ENCODE assay signal across 8 mouse cellular contexts in the genomic region with DNA sequence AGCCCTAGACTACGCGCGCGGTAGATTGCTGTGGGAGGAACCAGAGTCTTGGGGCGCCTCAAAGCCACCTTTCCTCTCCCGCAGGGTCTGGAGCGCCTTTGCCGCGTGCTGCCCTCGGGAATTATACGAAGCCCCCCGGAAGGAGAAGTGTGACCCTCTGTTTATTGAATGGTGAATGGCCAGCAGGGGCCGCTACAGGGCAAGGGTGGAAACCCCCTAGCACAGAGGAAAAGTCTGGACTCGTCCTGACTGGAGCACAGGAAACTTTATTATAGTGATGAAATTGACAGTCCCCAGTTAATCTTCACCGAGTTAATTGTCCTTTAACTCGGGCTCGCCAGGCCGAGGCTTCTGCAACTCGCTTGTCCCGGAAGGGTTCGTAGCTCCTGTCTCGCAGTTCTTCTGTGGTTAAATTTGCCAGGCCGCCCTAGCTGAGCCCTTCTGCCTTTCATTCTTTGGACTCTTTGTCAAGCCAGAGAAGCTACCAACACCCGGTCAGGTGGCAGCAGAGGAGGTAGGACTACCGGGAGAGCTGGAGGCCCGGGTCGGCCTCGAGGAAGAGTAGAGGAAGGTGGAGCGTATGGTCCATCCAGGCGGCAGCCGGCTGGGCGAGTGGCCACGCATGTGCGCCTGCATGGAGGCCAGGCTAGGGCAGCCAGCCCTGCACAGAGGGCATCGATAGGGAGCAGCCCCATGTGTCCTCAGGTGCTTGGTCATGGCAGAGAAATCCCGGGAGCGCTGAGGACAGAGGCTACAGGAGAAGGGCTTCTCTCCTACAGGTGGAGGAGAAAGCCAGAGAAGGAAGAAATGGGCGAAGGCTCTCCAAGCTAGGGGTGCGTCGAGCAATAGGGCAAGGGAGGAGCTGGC. TPM values are rescaled to one million over a fixed set of nuclear protein-coding genes. Genes with fewer than 3 reads are reported as not detected.
DNase-seq lines count a peak whose midpoint lies in the region; ATAC-seq and TF ChIP-seq lines count a peak whose summit lies in the region.

No protein-coding gene starts in this region.

- TF ChIP-seq CTCF in Patski (IDR thresholded peaks at IDR 0.05): no peak

- peak; percentile 61 for DNase-seq in Patski (ENCODE audit: low read depth, low spot score)
- DNase-seq in cerebellum, postnatal 14 days: peak; percentile 92 to 96
- DNase-seq in frontal cortex, postnatal 10 days (ENCODE audit: low spot score in 2 of 2): peak; percentile 61 to 85
- peak; percentile 94 for DNase-seq in hindbrain, embryonic 11.5 days (ENCODE audit: low spot score)
- DNase-seq in layer of hippocampus, adult 9-11 months: peak; percentile 60
- DNase-seq in lung, postnatal 14 days: peak; percentile 92
- peak; percentile 56 for DNase-seq in retina, adult 2 months (ENCODE audit: low read depth, low spot score)
- peak; percentile 82 to 85 for DNase-seq in thymus, postnatal 36 days

- peak overlapping the region; percentile 45 for H3K27ac ChIP-seq in hindbrain, embryonic 11.5 days (ENCODE audit: low read depth, low read length)

- WGBS in hindbrain, embryonic 11.5 days: 31% methylated on average over 40 of the region's 40 CpGs

- H3K4me1 ChIP-seq in hindbrain, embryonic 11.5 days (replicated peaks; ENCODE audit: control insufficient read depth, insufficient read depth, low read length): peaks cover 5% of the 10 kb centered on the region

- in situ Hi-C loops in Patski (cut with MboI; ENCODE audit: low pct_unique_long_range_greater_than_20kb): no loop called here

- peak overlapping the region; percentile 94; the same call in 1 of the 2 replicates for H3K9ac ChIP-seq in hindbrain, embryonic 11.5 days (ENCODE audit: low read depth, low read length)

- CTCF ChIA-PET in Patski (lab: Charles Lee): interaction anchor here (1.0 to 6.9 kb wide), 7 partner anchors 9 to 34 kb away, joined by 3 to 65 read pairs (median 5); a partner anchor contains a TSS

- no peaks in the 10 kb centered on the region for H3K9me3 ChIP-seq in hindbrain, embryonic 11.5 days (ENCODE audit: control insufficient read depth, low read length)

- ATAC-seq in Patski: peak; percentile 69
- peak; percentile 73 for ATAC-seq in hindbrain, embryonic 11.5 days (ENCODE audit: low FRiP score)

- H3K27me3 ChIP-seq in Patski: no peaks in the 10 kb centered on the region
- no peaks in the 10 kb centered on the region for H3K27me3 ChIP-seq in hindbrain, embryonic 11.5 days (ENCODE audit: control insufficient read depth, insufficient read depth, low read length)

- peak overlapping the region; percentile 80 for H3K4me3 ChIP-seq in hindbrain, embryonic 11.5 days (ENCODE audit: low read depth, low read length)

- peak overlapping the region; percentile 60 for H3K4me2 ChIP-seq in hindbrain, embryonic 11.5 days (replicated peaks; ENCODE audit: low read depth, low read length)

- POLR2A ChIA-PET in Patski (lab: Charles Lee): interaction anchor here (0.6 to 2.9 kb wide), 3 partner anchors 25 to 62 kb away, joined by 3 to 10 read pairs (median 5); a partner anchor contains a TSS

- H3K36me3 ChIP-seq in hindbrain, embryonic 11.5 days (ENCODE audit: control insufficient read depth, insufficient read depth, low read length): no peaks in the 10 kb centered on the region; the same call in 1 of the 2 replicates

RNA-seq across cellular contexts. Expression of a gene that starts 1.1 kb away (rescaled TPM):
- 40.7 TPM for polyA plus RNA-seq in Patski (2021)
- polyA plus RNA-seq in hindbrain, embryonic 11.5 days (2014; fragmentation: Nextera tagmentation; extraction: Ambion mirVana): 11.1 and 13.2 TPM in 2 replicates

RNA-seq across cellular contexts. Expression of a gene that starts 9.0 kb away (rescaled TPM):
- 1.9 TPM for polyA plus RNA-seq in Patski (2021)
- 0.24 and 1.2 TPM in 2 replicates for polyA plus RNA-seq in hindbrain, embryonic 11.5 days (2014; fragmentation: Nextera tagmentation; extraction: Ambion mirVana)

RNA-seq across cellular contexts. Expression of a gene that starts 23.0 kb away (rescaled TPM):
- 0.47 TPM for polyA plus RNA-seq in Patski (2021)
- 0.54 and 1.2 TPM in 2 replicates for polyA plus RNA-seq in hindbrain, embryonic 11.5 days (2014; fragmentation: Nextera tagmentation; extraction: Ambion mirVana)

RNA-seq across cellular contexts. Expression of a gene that starts 24.4 kb away (rescaled TPM):
- 1.0 TPM for polyA plus RNA-seq in Patski (2021)
- 3.0 and 3.6 TPM in 2 replicates for polyA plus RNA-seq in hindbrain, embryonic 11.5 days (2014; fragmentation: Nextera tagmentation; extraction: Ambion mirVana)

RNA-seq across cellular contexts. Expression of a gene that starts 26.2 kb away (rescaled TPM):
- polyA plus RNA-seq in Patski (2021): 104 TPM
- 104 and 105 TPM in 2 replicates for polyA plus RNA-seq in hindbrain, embryonic 11.5 days (2014; fragmentation: Nextera tagmentation; extraction: Ambion mirVana)

Comparison
In these comparisons a context has a peak if more than half of its experiments do, and no peak if none do; other contexts are left out.
1. Peak in every context shown above with its lines: DNase-seq, ATAC-seq, H3K4me3 ChIP-seq and H3K27ac ChIP-seq.